Mouse (Mus musculus) kidney, adult 10 weeks (tissue): ENCODE results near the gene Hecw2. TPM values are rescaled to one million over a fixed set of nuclear protein-coding genes. Genes with fewer than 3 reads are reported as not detected.

ENCODE experiments used
- polyA plus RNA-seq: library from polyadenylated mRNA; stranded (reverse); fragments of 350-450 nt; fragmentation: Illumina TruSeq; extraction: RNeasy Lipid Tissue Mini Kit (QIAGEN cat#74804); gene quantifications from one replicate; pipeline ENCODE4 v1.2.3, GENCODE M21; 2014; ENCODE audit warnings: low read depth, low replicate concordance

Hecw2 gene
- polyA plus RNA-seq = 10.1 TPM

DNA sequence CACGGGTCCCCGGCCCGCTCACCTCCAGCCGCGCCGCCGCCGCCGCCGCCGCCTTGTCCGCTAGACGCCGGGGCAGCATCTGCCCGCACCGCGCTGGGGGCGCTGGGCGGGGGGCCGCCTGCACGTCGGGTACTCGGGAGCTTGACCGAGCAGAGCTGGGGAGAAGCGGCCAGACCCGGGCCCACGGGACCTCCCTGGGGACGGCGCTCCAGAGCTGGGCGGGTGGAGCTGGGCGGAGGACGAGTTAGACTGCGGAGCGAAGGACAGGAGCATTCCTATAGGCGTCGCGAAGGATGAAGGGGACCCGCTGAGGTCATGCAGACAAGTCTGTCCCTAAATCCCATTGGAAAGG, at the start of gene Hecw2:
Gene Hecw2 (minus strand): TSS at position 215 of the 352 bp plus-strand sequence.

DNA sequence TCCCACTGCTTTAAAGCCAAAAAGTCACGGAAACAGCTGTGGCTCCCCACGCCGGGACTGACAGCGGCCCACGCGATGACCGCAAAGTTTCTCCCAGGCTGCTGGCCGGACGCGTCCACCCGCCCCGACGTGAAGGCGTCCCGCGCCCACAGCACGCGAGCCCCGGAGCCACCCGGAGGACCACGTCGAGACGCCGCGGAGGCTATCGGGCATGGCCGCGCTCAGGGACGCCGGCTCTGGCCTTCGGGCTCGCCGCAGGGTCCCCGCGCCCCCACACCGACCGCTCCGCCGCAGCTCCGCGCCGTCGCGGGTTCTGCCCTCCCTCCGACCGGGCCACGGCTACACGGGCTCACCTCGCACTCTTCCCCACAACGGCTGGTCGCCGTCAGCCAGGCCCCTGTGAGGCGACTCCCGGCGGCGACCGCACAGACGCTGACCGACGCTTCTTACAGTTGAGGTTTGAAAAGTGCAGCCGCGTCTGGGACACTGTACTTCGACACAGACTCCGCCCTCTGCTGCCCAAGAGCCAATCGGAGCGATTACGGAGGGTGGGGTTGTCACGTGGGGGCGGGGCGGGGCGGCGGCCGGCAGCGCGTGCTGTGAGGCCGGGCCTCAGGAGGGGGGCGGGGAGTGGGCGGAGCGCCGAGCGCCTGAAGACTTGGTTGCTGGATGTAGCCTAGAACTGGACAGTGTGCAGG, 410.1 kb downstream of the Hecw2 start, which contains the start of gene Stk17b:
Gene Stk17b (minus strand): TSS at position 504 of the 698 bp plus-strand sequence.

Other genes starting within 250 kb of the Hecw2 start
- not detected for gene Ccdc150, start 55.5 kb upstream of the Hecw2 start, polyA plus RNA-seq
- 34.2 TPM for gene Gtf3c3, start 243.8 kb upstream of the Hecw2 start, polyA plus RNA-seq